Mouse (Mus musculus) thymus, adult 2 months (tissue): ENCODE results near the gene Fam20a.

Source experiments
- CTCF ChIP-seq: fragments of 200-500 bp; IDR thresholded peaks from 2 replicates; pipeline ENCODE4 v1.5.1; 2012; ENCODE audit warnings: mild to moderate bottlenecking, control low read depth, low read length, moderate library complexity, borderline replicate concordance; ENCODE audit not compliant: control insufficient read depth, poor library complexity, insufficient read depth; ENCODE audit errors: extremely low read depth
- POLR2A ChIP-seq: fragments of 200-500 bp; IDR thresholded peaks from 2 replicates; pipeline ENCODE4 v1.6.1; 2012; ENCODE audit warnings: mild to moderate bottlenecking, low read length, control low read depth, moderate library complexity; ENCODE audit not compliant: control insufficient read depth, poor library complexity, insufficient read depth; ENCODE audit errors: extremely low read depth

GRCm38 (mm10) chr11:109722711-109723110, 632 bp upstream of the Fam20a start:
- TF ChIP-seq CTCF: no peak
- no peak for TF ChIP-seq POLR2A
